Mouse (Mus musculus): ENCODE data around the gene Mob4. TPM values are rescaled to one million over a fixed set of nuclear protein-coding genes. Genes with fewer than 3 reads are reported as not detected.

Mob4 gene
- polyA plus RNA-seq, 1 experiment from 2014 or later, result 122 TPM

GRCm38 (mm10) chr1:55130190-55130916 lies 678 bp upstream of the Mob4 start:
- Histone ChIP-seq H3K4me3 (replicated peaks; ENCODE audit: low read depth, low read length) (peak overlapping the region; percentile 84), H3K4me1 (replicated peaks; ENCODE audit: insufficient read depth, low read length) (peaks cover 9% of the 10 kb centered on the region; the same call in 1 of the 2 replicates), H3K36me3 (ENCODE audit: insufficient read depth, low read length) (no peaks in the 10 kb centered on the region), H3K9ac (ENCODE audit: low read depth, low read length) (peak overlapping the region; percentile 98), H3K9me3 (replicated peaks; ENCODE audit: low read length) (no peaks in the 10 kb centered on the region), H3K4me2 (ENCODE audit: low read length) (peak overlapping the region; percentile 61), H3K27me3 (ENCODE audit: insufficient read depth, low read length) (no peaks in the 10 kb centered on the region), H3K27ac (peak overlapping the region; percentile 99)
- 61% methylated on average over 10 of the region's 10 CpGs for WGBS
- TF ChIP-seq CTCF (IDR thresholded peaks at IDR 0.05; ENCODE audit: low read depth), result no peak
- DNase-seq (ENCODE audit: low spot score), result no peak
- ATAC-seq (replicated peaks; ENCODE audit: low FRiP score, low read depth), result no peak

- peak; percentile 81 for ATAC-seq (replicated peaks; ENCODE audit: low FRiP score, low read depth)
- Histone ChIP-seq H3K27ac (peak overlapping the region; percentile 99), H3K36me3 (ENCODE audit: insufficient read depth, low read length) (no peaks in the 10 kb centered on the region), H3K9me3 (replicated peaks; ENCODE audit: low read length) (no peaks in the 10 kb centered on the region), H3K9ac (ENCODE audit: low read depth, low read length) (peak overlapping the region; percentile 98), H3K4me1 (replicated peaks; ENCODE audit: insufficient read depth, low read length) (peaks cover 9% of the 10 kb centered on the region; the same call in 1 of the 2 replicates), H3K4me3 (replicated peaks; ENCODE audit: low read depth, low read length) (peak overlapping the region; percentile 84), H3K4me2 (ENCODE audit: low read length) (peak overlapping the region; percentile 61), H3K27me3 (ENCODE audit: insufficient read depth, low read length) (no peaks in the 10 kb centered on the region)
- under 1% methylated on average over 37 of the region's 47 CpGs for WGBS
- peak; percentile 67 for DNase-seq (ENCODE audit: low spot score)
- no peak for TF ChIP-seq CTCF (IDR thresholded peaks at IDR 0.05; ENCODE audit: low read depth)
Observed at GRCm38 (mm10) chr1:55131424-55132014, 488 bp downstream of the Mob4 start.

DNA sequence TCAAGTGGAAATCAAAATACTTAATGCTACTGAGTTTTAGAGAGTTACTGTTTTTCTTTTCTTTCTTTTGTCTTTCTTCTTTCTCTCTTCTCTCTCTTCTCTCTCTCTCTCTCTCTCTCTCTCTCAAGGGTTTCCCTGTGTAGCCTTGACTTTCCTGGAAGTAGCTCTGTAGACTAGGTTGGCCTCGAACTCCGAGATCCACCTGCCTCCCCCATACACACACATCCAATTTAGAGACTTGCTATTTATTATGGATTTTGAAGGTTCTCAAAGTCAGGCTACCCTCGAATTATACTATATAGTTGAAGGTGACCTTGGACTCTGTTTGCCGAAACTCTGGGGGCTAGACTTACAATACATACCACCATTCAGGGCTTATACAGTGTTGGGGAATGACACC lies 1.3 kb downstream of the Mob4 start:
- WGBS, result 50% methylated on average over 4 of the region's 4 CpGs
- ATAC-seq (replicated peaks; ENCODE audit: low FRiP score, low read depth) (no peak), DNase-seq (ENCODE audit: low spot score) (no peak)
- Histone ChIP-seq H3K4me1 (replicated peaks; ENCODE audit: insufficient read depth, low read length) (peaks cover 9% of the 10 kb centered on the region; the same call in 1 of the 2 replicates), H3K4me2 (ENCODE audit: low read length) (peak overlapping the region; percentile 61), H3K4me3 (replicated peaks; ENCODE audit: low read depth, low read length) (peak overlapping the region; percentile 84), H3K9ac (ENCODE audit: low read depth, low read length) (peak overlapping the region; percentile 98; the same call in 1 of the 2 replicates), H3K9me3 (replicated peaks; ENCODE audit: low read length) (no peaks in the 10 kb centered on the region), H3K27me3 (ENCODE audit: insufficient read depth, low read length) (no peaks in the 10 kb centered on the region), H3K27ac (peak overlapping the region; percentile 99; the same call in 1 of the 2 replicates), H3K36me3 (ENCODE audit: insufficient read depth, low read length) (no peaks in the 10 kb centered on the region)
- no peak for TF ChIP-seq CTCF (IDR thresholded peaks at IDR 0.05; ENCODE audit: low read depth)

GRCm38 (mm10) chr1:55133173-55133572 lies 2.1 kb downstream of the Mob4 start:
- H3K9me3 ChIP-seq (replicated peaks; ENCODE audit: low read length), result no peaks in the 10 kb centered on the region
- peaks cover 9% of the 10 kb centered on the region; the same call in 1 of the 2 replicates for H3K4me1 ChIP-seq (replicated peaks; ENCODE audit: insufficient read depth, low read length)
- no peak overlapping the region for H3K9ac ChIP-seq (ENCODE audit: low read depth, low read length)
- no peak overlapping the region for H3K4me3 ChIP-seq (replicated peaks; ENCODE audit: low read depth, low read length)
- DNase-seq (ENCODE audit: low spot score) (no peak), ATAC-seq (replicated peaks; ENCODE audit: low FRiP score, low read depth) (no peak)
- no peaks in the 10 kb centered on the region for H3K27me3 ChIP-seq (ENCODE audit: insufficient read depth, low read length)
- no peak overlapping the region for H3K27ac ChIP-seq
- peak overlapping the region; percentile 30 for H3K4me2 ChIP-seq (ENCODE audit: low read length)
- 44% methylated on average over 2 of the region's 2 CpGs for WGBS
- TF ChIP-seq CTCF (IDR thresholded peaks at IDR 0.05; ENCODE audit: low read depth), result no peak
- 0 out of 2 replicates have a peak, but pooled peaks cover 3% of the 10 kb centered on the region for H3K36me3 ChIP-seq (ENCODE audit: insufficient read depth, low read length)

GRCm38 (mm10) chr1:55134301-55134700 lies 3.3 kb downstream of the Mob4 start:
- ATAC-seq (replicated peaks; ENCODE audit: low FRiP score, low read depth), result no peak
- no peak for DNase-seq (ENCODE audit: low spot score)
- Histone ChIP-seq H3K36me3 (ENCODE audit: insufficient read depth, low read length) (0 out of 2 replicates have a peak, but pooled peaks cover 3% of the 10 kb centered on the region), H3K27ac (no peak overlapping the region), H3K4me2 (ENCODE audit: low read length) (no peak overlapping the region), H3K9me3 (replicated peaks; ENCODE audit: low read length) (no peaks in the 10 kb centered on the region), H3K4me1 (replicated peaks; ENCODE audit: insufficient read depth, low read length) (peaks cover 9% of the 10 kb centered on the region; the same call in 1 of the 2 replicates), H3K27me3 (ENCODE audit: insufficient read depth, low read length) (no peaks in the 10 kb centered on the region), H3K9ac (ENCODE audit: low read depth, low read length) (no peak overlapping the region), H3K4me3 (replicated peaks; ENCODE audit: low read depth, low read length) (no peak overlapping the region)
- WGBS, result 96% methylated on average over 3 of the region's 3 CpGs
- no peak for TF ChIP-seq CTCF (IDR thresholded peaks at IDR 0.05; ENCODE audit: low read depth)

DNA sequence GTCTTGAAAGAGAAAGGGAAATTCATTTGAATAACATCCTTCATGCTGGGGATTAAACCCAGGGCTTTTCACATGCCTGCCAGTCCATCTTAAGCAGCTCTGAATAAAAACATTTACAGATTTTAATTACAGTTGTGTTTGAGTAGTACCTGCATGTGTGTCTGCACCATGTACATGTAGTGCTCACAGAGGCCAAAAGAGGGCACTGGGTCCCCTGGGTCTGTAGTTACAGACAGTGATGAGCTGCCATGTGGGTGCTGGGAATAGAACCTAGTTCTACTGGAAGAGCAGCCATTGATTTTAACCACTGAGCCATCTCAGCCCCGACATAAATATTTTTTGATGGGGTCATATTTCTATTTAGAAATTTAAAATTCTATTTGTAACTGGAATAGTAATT lies 4.8 kb downstream of the Mob4 start:
- no peak for TF ChIP-seq CTCF (IDR thresholded peaks at IDR 0.05; ENCODE audit: low read depth)
- Histone ChIP-seq H3K4me1 (replicated peaks; ENCODE audit: insufficient read depth, low read length) (peaks cover 9% of the 10 kb centered on the region; the same call in 1 of the 2 replicates), H3K27me3 (ENCODE audit: insufficient read depth, low read length) (no peaks in the 10 kb centered on the region), H3K4me2 (ENCODE audit: low read length) (no peak overlapping the region), H3K9me3 (replicated peaks; ENCODE audit: low read length) (no peaks in the 10 kb centered on the region), H3K9ac (ENCODE audit: low read depth, low read length) (no peak overlapping the region), H3K36me3 (ENCODE audit: insufficient read depth, low read length) (0 out of 2 replicates have a peak, but pooled peaks cover 4% of the 10 kb centered on the region), H3K4me3 (replicated peaks; ENCODE audit: low read depth, low read length) (no peak overlapping the region), H3K27ac (no peak overlapping the region)
- DNase-seq (ENCODE audit: low spot score), result no peak
- no peak for ATAC-seq (replicated peaks; ENCODE audit: low FRiP score, low read depth)
- 95% methylated on average over 1 of the region's 1 CpGs for WGBS

All from kidney, postnatal 0 days (tissue).